Mouse (Mus musculus) NIH3T3 (cell line): Measurements from ENCODE around the gene Thsd7b.
"Not testable (repeated sequence)": the region's sequence is repeated elsewhere in the genome, so short reads cannot be mapped to it uniquely, and the experiment has no call there.

ENCODE experiments used
- DNase-seq: peaks from one replicate; pipeline ENCODE4 v3.0.0-alpha.2; 2012; ENCODE audit warnings: low read depth

Gene Thsd7b

GRCm38 (mm10) chr1:130099227-130099626, 826.1 kb downstream of the Thsd7b start:
- DNase-seq = peak; percentile 3

GRCm38 (mm10) chr1:130112580-130113314, 839.6 kb downstream of the Thsd7b start:
- no peak for DNase-seq

GRCm38 (mm10) chr1:130113549-130113948, 840.4 kb downstream of the Thsd7b start:
- DNase-seq = no peak

DNA sequence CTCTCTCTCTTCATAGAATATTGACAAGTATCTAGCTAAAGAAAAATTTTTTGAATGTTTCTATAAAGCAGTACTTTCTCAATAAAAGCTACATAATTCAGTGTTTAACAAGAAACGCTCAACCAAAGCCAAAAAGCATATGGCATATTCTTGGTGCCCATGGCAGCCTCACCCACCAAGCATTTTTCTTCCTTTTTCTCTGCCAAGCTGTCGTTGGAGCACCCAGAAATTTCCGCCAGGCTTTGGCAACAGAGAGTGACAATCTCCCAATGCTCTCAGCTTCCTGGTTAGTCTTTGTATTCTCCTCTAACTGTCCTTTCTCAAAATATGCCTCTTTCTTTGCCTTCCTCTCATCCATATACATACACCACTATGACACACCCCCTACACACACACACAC, 857.8 kb downstream of the Thsd7b start:
- no peak for DNase-seq

DNA sequence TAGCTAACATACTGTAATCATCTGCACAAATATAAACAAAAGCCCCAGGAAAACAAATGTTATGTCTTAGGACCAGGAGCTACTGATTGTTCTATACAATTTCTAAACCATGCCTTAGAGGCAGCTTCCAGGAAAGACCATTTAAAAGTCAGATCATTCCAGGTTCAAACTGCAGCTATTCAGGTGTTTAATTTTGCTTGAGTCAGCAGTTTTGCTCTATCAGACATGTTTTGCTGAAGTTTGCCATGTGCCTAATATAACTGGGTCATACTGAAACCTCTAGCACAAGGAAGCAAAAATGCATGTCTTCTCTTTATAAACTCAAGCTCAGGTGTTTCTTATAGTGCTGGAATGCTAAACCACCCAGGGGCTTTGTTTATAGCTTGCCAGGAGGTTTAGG, 893.1 kb downstream of the Thsd7b start:
- DNase-seq = no peak

GRCm38 (mm10) chr1:130167260-130167659, 894.2 kb downstream of the Thsd7b start:
- DNase-seq = peak; percentile 62

GRCm38 (mm10) chr1:130169875-130170274, 896.8 kb downstream of the Thsd7b start:
- DNase-seq = no peak

DNA sequence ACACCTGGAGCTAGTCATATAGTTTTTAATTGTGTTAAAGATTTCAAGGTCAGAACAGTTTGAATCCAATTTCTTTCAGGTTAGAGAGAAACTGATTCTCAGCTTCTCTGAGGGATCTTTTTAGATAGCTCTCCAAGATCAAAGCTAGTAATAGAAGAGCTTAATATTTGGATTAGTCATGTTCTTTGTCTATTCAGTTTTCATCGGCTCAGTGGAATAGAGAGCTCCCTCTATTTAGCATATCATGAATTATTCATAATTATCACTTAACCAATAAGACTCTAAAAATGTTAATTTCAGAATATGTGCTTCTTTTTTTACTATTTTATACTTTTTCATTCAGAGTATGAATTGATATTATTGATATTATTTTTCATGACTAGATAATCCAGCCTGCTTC, 897.2 kb downstream of the Thsd7b start:
- no peak for DNase-seq

GRCm38 (mm10) chr1:130186836-130187235, 913.7 kb downstream of the Thsd7b start:
- not testable (repeated sequence) for DNase-seq

GRCm38 (mm10) chr1:130192190-130193028, 919.3 kb downstream of the Thsd7b start:
- DNase-seq = peak; percentile 61

DNA sequence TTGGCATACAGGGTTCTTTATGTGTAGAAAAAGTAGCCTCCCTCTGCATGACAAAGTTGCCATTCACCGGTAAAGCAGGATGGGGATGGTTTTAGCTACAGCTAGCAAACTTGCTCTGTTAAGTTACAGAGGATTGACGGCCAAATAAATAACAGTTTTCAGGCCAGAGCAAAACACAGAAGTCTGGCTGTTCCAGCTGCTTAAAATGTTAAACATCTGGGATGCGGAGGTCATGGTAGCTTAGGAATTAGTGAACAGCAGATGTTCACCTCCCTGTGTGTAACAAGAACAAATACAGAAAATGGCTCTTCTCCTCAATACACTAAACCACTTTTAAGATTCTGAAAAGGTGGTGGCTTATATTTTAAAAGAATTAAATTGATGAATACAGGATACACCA, 944.3 kb downstream of the Thsd7b start:
- no peak for DNase-seq

DNA sequence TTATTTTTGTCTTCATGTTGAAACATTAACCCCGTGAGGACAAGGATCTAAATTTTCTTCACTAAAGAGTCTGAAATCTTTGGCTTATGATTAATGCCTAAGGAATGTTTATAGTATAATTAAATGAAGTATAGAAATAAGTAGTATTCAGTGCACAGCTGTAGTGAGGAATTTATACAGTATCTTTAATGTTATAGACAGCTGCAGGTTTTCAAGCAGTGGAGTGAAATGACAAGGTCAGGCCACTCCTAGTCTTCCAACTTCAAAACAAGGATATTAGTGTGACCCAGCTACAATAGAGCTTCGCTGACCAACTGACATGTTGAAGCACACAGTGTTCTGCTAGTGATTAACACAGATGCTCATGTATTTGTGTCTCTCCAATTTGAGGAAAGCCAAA, 949.8 kb downstream of the Thsd7b start:
- DNase-seq = no peak

DNA sequence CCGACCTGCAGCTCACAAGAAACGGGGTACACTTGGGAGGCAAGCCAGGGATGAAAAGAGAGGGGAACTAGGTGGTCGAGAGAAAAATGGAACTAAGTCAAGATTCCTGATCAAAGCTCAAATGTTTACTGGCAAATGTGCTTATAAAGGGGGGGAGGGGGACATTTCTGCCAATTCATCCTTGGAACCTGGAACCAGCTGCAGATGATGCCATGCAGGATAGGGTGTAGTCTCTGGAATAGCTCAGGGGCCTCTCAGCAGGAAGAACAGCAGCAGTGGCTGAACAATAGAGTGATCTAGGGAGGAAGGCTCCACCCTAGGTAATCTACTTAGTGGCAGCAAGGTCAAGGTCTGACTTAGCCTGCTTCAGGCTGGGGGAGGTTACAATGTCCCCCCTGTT, 972.5 kb downstream of the Thsd7b start:
- DNase-seq = no peak

DNA sequence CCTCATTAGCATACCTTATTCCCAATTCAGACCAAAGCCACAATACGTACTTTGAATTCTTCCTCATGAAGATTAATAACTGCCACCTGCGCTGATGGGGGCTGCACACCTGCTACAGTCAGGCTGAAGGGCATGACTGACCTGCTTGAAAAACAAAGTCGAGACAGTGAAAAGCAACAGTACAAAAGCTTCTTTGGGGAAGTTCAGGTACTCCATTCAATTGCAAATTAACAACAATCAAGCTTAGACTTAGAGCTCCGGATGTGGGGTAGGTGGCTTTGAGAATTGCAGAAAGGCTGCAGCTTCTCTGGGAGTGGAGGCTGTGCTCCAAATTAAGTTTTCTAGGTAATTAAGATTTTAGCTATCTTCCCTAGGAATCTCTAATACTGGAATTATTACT, 973.2 kb downstream of the Thsd7b start:
- DNase-seq = not testable (repeated sequence)

DNA sequence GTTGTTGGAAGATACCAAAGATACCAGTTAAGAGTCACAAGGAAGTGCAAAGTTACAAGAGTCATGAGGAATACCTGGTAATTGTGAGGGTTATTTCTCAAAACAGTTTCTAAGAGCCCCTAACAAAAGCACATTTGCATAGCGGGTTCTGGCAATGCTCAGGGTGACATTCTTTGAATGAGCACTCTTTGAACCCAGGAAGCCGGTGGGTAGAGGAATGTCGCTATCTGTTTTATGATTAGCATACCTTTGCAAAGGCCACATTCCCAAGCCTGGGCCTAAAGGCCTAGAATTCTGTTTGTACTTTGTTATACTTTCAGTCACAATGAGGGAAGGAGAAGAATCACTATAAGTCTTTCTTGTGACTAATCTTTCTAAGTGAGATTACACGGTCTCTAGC, 973.8 kb downstream of the Thsd7b start:
- not testable (repeated sequence) for DNase-seq

DNA sequence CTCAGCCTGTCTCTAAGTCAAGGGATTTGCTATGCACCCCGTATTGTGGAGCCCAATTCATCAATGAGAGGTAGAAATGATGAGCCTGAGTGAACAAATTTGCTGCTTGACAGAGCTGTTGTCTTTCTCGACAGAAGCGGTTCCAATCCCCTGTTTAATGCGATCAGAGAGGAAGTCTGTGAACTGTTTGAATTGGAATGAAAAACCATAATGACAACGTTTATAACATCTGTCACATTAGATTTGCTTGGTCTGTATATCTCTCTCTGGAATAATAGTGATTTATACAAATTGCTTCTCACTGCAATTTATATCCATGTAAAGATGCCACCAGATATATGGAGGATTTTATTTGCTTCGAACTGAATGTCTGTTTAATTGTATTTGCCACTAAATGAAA, 988.9 kb downstream of the Thsd7b start:
- no peak for DNase-seq
